Mouse (Mus musculus) C2C12 (cell line): ENCODE data around the gene Rrp36.

ENCODE experiments used
- CEBPB ChIP-seq: IDR thresholded peaks from one replicate; pipeline ENCODE4 v1.6.1; 2011; ENCODE audit warnings: low read depth, mild to moderate bottlenecking, control low read depth, moderate library complexity
- CTCF ChIP-seq: IDR thresholded peaks from one replicate; pipeline ENCODE4 v1.5.1; 2011; ENCODE audit not compliant: control insufficient read depth, insufficient read depth, insufficient read length
- FOSL1 ChIP-seq: IDR thresholded peaks from one replicate; pipeline ENCODE4 v1.8.0; 2011; ENCODE audit warnings: mild to moderate bottlenecking, low read length; ENCODE audit not compliant: poor library complexity, insufficient read depth, severe bottlenecking
- MAX ChIP-seq: IDR thresholded peaks from one replicate; pipeline ENCODE4 v1.6.1; 2011; ENCODE audit warnings: mild to moderate bottlenecking, control low read depth

DNA sequence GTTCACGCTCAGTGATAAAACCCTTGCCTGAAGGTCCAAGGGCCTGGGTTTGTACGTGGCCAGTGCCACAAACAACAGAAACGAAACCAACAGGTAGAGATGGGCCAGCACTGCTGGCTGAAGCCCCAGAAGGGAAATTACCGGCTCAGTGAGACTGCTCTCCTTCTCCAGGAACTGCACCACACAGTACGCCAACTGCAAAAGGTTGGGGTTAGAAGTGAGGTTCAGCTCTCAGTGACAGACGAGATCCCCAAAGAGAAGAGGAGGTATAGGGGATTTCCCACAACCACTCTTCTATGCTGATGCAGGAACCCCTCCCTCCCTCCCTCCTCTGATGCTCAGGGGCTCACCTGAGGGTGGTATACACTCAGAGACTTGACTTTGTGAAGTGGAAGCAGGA is 11.8 kb upstream of the Rrp36 start:
- TF ChIP-seq CTCF, result no peak
- TF ChIP-seq MAX, result no peak
- no peak for TF ChIP-seq FOSL1
- TF ChIP-seq CEBPB, result no peak
